In the genomic region with DNA sequence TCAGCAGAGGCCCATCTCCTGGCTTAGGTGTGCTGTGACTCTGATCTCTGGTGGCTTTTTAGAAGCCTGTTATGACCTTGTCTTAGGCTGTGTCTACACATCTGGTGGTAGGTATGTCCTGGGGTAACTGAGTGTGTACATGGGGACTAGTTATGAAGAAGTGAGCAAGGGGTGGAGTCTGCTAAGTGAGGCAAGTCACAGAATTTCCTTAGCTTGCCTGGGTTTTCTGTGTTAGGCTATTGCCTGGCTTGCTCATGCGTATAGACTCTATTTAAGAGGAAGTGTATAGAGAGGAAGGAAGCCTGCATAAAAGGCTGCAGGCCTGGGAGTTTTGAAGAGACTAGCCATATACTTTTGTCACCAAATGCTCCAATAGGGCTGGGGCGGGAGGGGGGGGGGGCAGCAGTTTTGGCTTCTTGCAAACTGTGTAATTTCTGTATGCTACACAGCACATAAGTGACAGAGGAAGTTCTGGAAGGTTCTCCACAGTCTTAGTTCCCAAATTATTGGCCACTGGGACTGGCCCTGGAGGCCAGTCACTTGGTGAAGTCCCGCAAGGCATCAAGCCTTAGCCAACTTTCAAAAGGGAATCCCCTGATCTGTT, we compare ENCODE assay signal across 1 mouse cellular context.
TF ChIP-seq lines count a peak whose summit lies in the region.

No protein-coding gene starts in this region.

TF ChIP-seq in CH12.LX, 34 proteins besides CTCF, POLR2A, EP300 and RAD21 (continued from another document):
- TF ChIP-seq CHD1 (IDR thresholded peaks at IDR 0.05; ENCODE audit: low read depth, low read length) (peak; percentile 4; the same call in 1 of the 2 replicates), RCOR1 (conservative IDR thresholded peaks at IDR 0.05; ENCODE audit: low read depth, low read length) (peak; percentile 10; the same call in 1 of the 2 replicates), NRF1 (IDR thresholded peaks at IDR 0.05; ENCODE audit: low read depth, low read length) (peak; percentile 83)
